Mouse (Mus musculus) retina, postnatal 1 day (tissue): ENCODE results near the gene Clps.

ENCODE experiments used
- DNase-seq: peaks from one replicate; pipeline ENCODE4 v3.0.0-alpha.2; 2012

Clps gene

GRCm38 (mm10) chr17:28553040-28553793 is 7.3 kb downstream of the Clps start:
- DNase-seq, result peak; percentile 80

- no peak for DNase-seq
Observed at GRCm38 (mm10) chr17:28549111-28549510, 11.5 kb downstream of the Clps start, which contains the start of gene Clpsl2. TSS of gene Clpsl2 (plus strand) at chr17:28549411.

GRCm38 (mm10) chr17:28548550-28548949 is 12.0 kb downstream of the Clps start:
- no peak for DNase-seq

GRCm38 (mm10) chr17:28546925-28547324 is 13.6 kb downstream of the Clps start:
- no peak for DNase-seq

GRCm38 (mm10) chr17:28537881-28538280 is 22.7 kb downstream of the Clps start:
- DNase-seq, result no peak

GRCm38 (mm10) chr17:28533327-28533726 is 27.2 kb downstream of the Clps start:
- DNase-seq, result no peak

GRCm38 (mm10) chr17:28532557-28532956 is 28.0 kb downstream of the Clps start:
- DNase-seq, result no peak

GRCm38 (mm10) chr17:28531946-28532345 is 28.6 kb downstream of the Clps start:
- DNase-seq, result peak; percentile 73

- no peak for DNase-seq
Observed at GRCm38 (mm10) chr17:28530506-28530905, 30.1 kb downstream of the Clps start, which contains the start of gene Armc12. TSS of gene Armc12 (plus strand) at chr17:28530806.

GRCm38 (mm10) chr17:28529116-28529515 is 31.4 kb downstream of the Clps start:
- no peak for DNase-seq

GRCm38 (mm10) chr17:28528043-28528351 is 32.6 kb downstream of the Clps start:
- DNase-seq, result peak; percentile 86

GRCm38 (mm10) chr17:28527184-28528042 is 33.2 kb downstream of the Clps start:
- no peak for DNase-seq

GRCm38 (mm10) chr17:28524831-28525430 is 35.6 kb downstream of the Clps start:
- DNase-seq, result no peak

- DNase-seq, result no peak
Observed at GRCm38 (mm10) chr17:28524009-28524695, 36.4 kb downstream of the Clps start.

GRCm38 (mm10) chr17:28523355-28524008 is 37.1 kb downstream of the Clps start:
- no peak for DNase-seq

GRCm38 (mm10) chr17:28522623-28523354 is 37.8 kb downstream of the Clps start:
- peak; percentile 88 for DNase-seq

GRCm38 (mm10) chr17:28521920-28522319 is 38.6 kb downstream of the Clps start:
- DNase-seq, result no peak

- DNase-seq, result no peak
Observed at GRCm38 (mm10) chr17:28521071-28521726, 39.4 kb downstream of the Clps start.

GRCm38 (mm10) chr17:28520561-28520960 is 40.0 kb downstream of the Clps start:
- DNase-seq, result no peak

GRCm38 (mm10) chr17:28519827-28520226 is 40.7 kb downstream of the Clps start:
- no peak for DNase-seq

- DNase-seq, result no peak
Observed at GRCm38 (mm10) chr17:28518615-28519071, 41.9 kb downstream of the Clps start.
